Mouse (Mus musculus): ENCODE measurements at regions not wholly inside any gene's neighbourhood (a gene's known extent, or its start where the extent isn't known, plus 50 kb on each side); places are given as distances from the start of the nearest gene placed in this dataset.

DNA sequence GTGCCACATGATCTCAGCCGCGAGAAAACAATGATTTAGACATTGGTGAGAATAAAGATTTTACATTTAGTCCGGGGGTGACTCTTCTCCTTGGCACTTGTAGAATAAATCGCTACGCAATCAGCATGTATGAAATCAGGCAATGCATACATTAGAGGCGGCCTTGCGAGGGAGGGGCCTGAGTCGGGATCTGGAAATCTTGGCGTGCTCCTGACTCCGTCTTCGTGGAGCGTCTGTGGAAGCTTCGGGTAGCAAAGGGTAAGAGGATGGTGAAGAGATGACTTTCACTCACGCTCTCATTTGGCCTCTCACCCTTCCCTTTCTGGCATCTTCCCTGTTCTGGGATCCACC is 167.1 kb downstream of the Nkx6-1 start:
- TF ChIP-seq CTCF (IDR thresholded peaks at IDR 0.05; ENCODE audit: control insufficient read depth, insufficient read depth, insufficient replicate concordance, low read depth, low read length): no peak
- TF ChIP-seq POLR2A (IDR thresholded peaks at IDR 0.05; ENCODE audit: control insufficient read depth, low read depth, low read length): no peak
